Mouse (Mus musculus): ENCODE results near the gene Inip.

DNA sequence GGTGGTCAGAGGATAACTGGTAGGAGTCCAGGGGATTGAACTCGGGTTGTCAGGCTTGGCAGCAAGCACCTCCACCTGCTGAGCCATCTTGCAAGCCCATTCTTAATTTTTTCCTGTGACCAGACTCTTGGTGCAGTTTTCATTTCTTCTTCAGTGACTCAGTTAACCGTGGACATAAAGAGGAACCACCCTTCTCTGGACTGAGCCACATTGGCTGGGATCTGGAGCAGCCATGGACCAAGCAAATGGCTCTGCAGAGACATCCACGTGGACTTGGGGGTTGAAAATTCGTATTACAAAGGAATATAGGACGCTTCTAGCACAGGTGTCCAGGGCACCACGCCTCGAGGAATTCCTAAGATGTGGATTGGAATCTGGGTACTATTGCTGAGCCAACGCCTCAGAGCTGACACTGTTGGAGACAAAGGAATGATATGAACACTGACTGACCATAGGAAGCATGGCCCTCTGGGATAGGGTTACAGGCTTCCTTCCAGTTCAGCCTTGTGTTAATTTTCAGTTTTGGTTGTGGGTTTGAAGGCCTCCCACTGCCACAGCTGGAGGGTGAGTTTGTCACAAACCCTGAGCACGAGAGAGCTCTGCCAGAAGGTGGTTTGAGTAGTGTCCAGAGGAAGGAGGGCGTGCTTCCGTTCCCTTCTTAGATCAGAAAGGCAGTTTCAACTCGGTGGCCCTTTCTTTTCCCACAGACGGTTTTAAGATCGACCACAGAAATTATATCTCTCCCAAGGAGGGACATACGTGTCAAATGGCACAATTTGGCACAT is 43.3 kb upstream of the Inip start:
- TF ChIP-seq POLR2A (IDR thresholded peaks at IDR 0.05; ENCODE audit: low read depth, low read length) (no peak), CTCF (IDR thresholded peaks at IDR 0.05; ENCODE audit: extremely low read depth, insufficient read length, insufficient replicate concordance, low read depth, low read length) (no peak)

Data from small intestine, adult 2 months (tissue).